Mouse (Mus musculus) hindbrain, embryonic 16.5 days (tissue): ENCODE measurements around the gene Heatr6. TPM values are rescaled to one million over a fixed set of nuclear protein-coding genes. Genes with fewer than 3 reads are reported as not detected.

Experiments used
- ATAC-seq: fragments of 200-750 bp; cut with Nextera tagmentation; 2 replicates; pipeline ENCODE4 v1.8.0; 2017; ENCODE audit warnings: moderate TSS enrichment, moderate library complexity
- H3K27ac ChIP-seq: fragments of 300-500 bp; sonication (generic); 2 replicates; pipeline ENCODE4 v1.5.1; 2014; ENCODE audit warnings: low read depth, mild to moderate bottlenecking, control low read depth, low read length, moderate library complexity
- H3K27me3 ChIP-seq: fragments of 300-500 bp; sonication (generic); replicated peaks from 2 replicates; pipeline ENCODE4 v1.6.1; 2014; ENCODE audit warnings: low read length; ENCODE audit not compliant: control insufficient read depth, insufficient read depth
- H3K36me3 ChIP-seq: fragments of 300-500 bp; sonication (generic); 2 replicates; pipeline ENCODE4 v1.6.1; 2014; ENCODE audit warnings: mild to moderate bottlenecking, low read length, moderate library complexity, mixed read lengths; ENCODE audit not compliant: control insufficient read depth, insufficient read depth
- H3K4me1 ChIP-seq: fragments of 300-500 bp; sonication (generic); 2 replicates; pipeline ENCODE4 v1.6.1; 2014; ENCODE audit warnings: low read depth, low read length; ENCODE audit not compliant: control insufficient read depth, insufficient read depth
- H3K4me2 ChIP-seq: fragments of 300-500 bp; sonication (generic); 2 replicates; pipeline ENCODE4 v1.6.1; 2014; ENCODE audit warnings: mild to moderate bottlenecking, low read length, control low read depth, moderate library complexity
- H3K4me3 ChIP-seq: fragments of 300-500 bp; sonication (generic); 2 replicates; pipeline ENCODE4 v1.5.1; 2014; ENCODE audit warnings: mild to moderate bottlenecking, low read length, control low read depth, moderate library complexity
- H3K9ac ChIP-seq: fragments of 300-500 bp; sonication (generic); 2 replicates; pipeline ENCODE4 v1.6.1; 2014; ENCODE audit warnings: low read depth, mild to moderate bottlenecking, control low read depth, low read length, moderate library complexity
- H3K9me3 ChIP-seq: fragments of 300-500 bp; sonication (generic); 2 replicates; pipeline ENCODE4 v1.6.1; 2014; ENCODE audit warnings: mild to moderate bottlenecking, low read length, moderate library complexity; ENCODE audit not compliant: control insufficient read depth
- WGBS: fragments of 180-500 bp; shearing (Covaris S2); extraction: QIAGEN DNeasy Blood & Tissue Kit; methylation state at CpG from one replicate; pipeline ENCODE4 v1.1.7; 2014; 5-methylcytosine and 5-hydroxymethylcytosine counted together
- polyA plus RNA-seq: library from polyadenylated mRNA; unstranded; fragments of >200 nt; fragmentation: Nextera tagmentation; extraction: Ambion mirVana; gene quantifications from 2 replicates; pipeline ENCODE4 v1.2.1, GENCODE M21; 2015

Gene Heatr6
- polyA plus RNA-seq, 1 experiment from 2014 or later: 26.6 TPM

DNA sequence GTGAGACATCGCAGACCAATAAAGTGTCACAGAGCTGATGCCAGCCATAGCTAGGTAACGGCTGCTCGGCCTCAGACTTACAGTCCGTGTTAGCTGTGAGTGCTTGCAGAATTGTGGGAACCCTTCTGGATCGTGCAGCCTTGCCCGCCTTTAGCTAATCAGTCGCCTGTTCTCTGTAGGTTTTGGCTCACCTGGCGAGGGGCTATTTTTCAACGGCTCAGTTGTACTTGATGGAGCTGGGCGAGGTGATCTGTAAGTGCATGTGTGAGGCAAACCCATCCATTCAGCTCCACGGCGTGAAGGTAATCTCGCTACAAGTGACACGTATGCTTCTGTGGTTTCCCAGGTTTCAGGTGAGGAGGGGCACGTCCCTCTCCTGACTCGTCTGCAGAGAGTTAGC, 20.2 kb downstream of the Heatr6 start:
- H3K36me3 ChIP-seq: peaks cover 47% of the 10 kb centered on the region
- no peak overlapping the region for H3K27ac ChIP-seq

GRCm38 (mm10) chr11:83774324-83774723, 20.8 kb downstream of the Heatr6 start:
- ATAC-seq: no peak
- H3K4me3 ChIP-seq: no peak overlapping the region
- no peaks in the 10 kb centered on the region for H3K9me3 ChIP-seq
- 95% methylated on average over 11 of the region's 11 CpGs for WGBS
- H3K27ac ChIP-seq: no peak overlapping the region
- no peaks in the 10 kb centered on the region for H3K27me3 ChIP-seq
- no peaks in the 10 kb centered on the region for H3K4me1 ChIP-seq
- H3K9ac ChIP-seq: no peak overlapping the region
- no peak overlapping the region for H3K4me2 ChIP-seq
- peaks cover 50% of the 10 kb centered on the region for H3K36me3 ChIP-seq

More for the DNA sequence above, 20.2 kb downstream of the Heatr6 start:
- H3K27me3 ChIP-seq: no peaks in the 10 kb centered on the region
- no peak overlapping the region for H3K9ac ChIP-seq
- no peaks in the 10 kb centered on the region for H3K9me3 ChIP-seq
- 96% methylated on average over 16 of the region's 16 CpGs for WGBS
- H3K4me3 ChIP-seq: no peak overlapping the region
- H3K4me1 ChIP-seq: no peaks in the 10 kb centered on the region
- no peak overlapping the region for H3K4me2 ChIP-seq
- ATAC-seq: no peak

DNA sequence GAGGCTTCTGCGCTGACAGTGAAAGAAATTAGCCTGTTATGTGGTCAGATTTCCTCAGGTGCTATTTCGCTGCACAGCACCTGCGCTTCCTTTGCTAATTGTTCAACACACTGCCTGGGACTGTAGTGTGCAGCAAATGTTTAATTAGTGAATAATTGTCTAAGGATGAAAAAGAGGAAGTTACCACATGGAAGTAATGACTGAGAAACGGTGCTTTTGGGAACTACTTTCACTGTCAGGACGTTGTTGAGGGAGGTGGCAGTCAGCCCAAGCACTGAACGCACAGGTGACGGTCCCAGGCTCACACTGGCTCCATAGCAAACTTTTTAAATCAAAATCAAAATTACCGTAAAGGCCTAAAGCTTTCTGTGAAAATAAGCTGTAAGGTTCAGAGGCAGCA, 23.3 kb downstream of the Heatr6 start:
- WGBS: 92% methylated on average over 8 of the region's 8 CpGs
- peaks cover 64% of the 10 kb centered on the region for H3K36me3 ChIP-seq
- H3K4me1 ChIP-seq: no peaks in the 10 kb centered on the region
- H3K27ac ChIP-seq: no peak overlapping the region
- no peak overlapping the region for H3K4me2 ChIP-seq
- no peak for ATAC-seq
- no peaks in the 10 kb centered on the region for H3K27me3 ChIP-seq
- H3K4me3 ChIP-seq: no peak overlapping the region
- no peaks in the 10 kb centered on the region for H3K9me3 ChIP-seq
- H3K9ac ChIP-seq: no peak overlapping the region

DNA sequence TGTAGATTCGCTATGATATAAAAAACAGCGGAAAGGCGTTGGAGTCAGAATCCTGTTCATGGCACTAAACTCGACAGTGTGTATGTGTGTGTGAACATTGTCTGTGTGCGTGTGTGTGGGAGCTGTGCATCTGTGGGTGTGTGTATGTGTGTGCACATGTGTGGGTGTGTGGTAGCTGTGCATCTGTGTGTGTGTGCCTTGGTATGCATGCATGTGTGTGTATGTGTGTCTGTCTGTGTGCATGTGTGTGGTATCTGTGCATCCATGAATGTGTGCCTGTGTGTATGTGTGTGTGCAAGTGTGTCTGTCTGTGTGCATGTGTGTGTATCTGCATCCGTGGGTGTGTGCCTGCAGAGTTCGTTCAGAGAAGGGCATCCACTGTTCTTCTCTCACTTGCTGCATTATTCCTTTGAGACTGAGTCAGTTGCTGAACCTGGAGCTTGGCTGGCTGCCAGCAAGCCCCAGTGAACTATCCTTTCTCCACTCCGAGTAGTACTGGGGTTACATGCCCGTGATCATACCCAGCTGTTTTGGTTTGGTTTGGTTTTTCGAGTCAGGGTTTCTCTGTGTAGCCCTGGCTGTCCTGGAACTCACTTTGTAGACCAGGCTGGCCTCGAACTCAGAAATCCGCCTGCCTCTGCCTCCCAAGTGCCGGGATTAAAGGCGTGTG, 30.6 kb downstream of the Heatr6 start:
- no peak overlapping the region for H3K4me3 ChIP-seq
- H3K27ac ChIP-seq: no peak overlapping the region
- H3K9me3 ChIP-seq: no peaks in the 10 kb centered on the region
- no peak overlapping the region for H3K4me2 ChIP-seq
- peaks cover 29% of the 10 kb centered on the region for H3K36me3 ChIP-seq
- H3K27me3 ChIP-seq: no peaks in the 10 kb centered on the region
- no peak for ATAC-seq
- no peak overlapping the region for H3K9ac ChIP-seq
- WGBS: 80% methylated on average over 14 of the region's 14 CpGs
- H3K4me1 ChIP-seq: no peaks in the 10 kb centered on the region

DNA sequence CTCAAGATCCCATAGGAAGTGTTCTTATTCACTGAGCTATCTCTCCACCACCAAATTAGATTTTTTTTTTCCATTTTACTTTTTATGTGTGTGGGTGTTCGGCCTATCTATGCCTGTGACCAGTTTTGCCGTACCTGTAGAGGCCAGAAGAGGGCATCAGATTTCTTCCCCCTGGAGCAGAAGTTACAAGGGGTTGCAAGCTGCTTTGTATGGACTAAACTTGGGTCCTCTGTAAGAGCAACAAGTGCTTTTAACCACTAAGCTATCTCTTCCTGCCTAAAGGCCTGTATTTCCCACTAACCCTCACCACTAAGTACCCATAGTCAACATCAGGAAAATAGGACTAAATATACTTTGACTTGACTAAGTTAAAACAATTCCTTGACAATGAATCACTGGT, 31.2 kb downstream of the Heatr6 start:
- Histone ChIP-seq H3K9ac (no peak overlapping the region), H3K27ac (no peak overlapping the region), H3K4me2 (no peak overlapping the region), H3K27me3 (no peaks in the 10 kb centered on the region), H3K9me3 (no peaks in the 10 kb centered on the region), H3K36me3 (peaks cover 24% of the 10 kb centered on the region), H3K4me1 (no peaks in the 10 kb centered on the region), H3K4me3 (no peak overlapping the region)
- no peak for ATAC-seq
- 92% methylated on average over 2 of the region's 2 CpGs for WGBS

- Histone ChIP-seq H3K4me3 (no peak overlapping the region), H3K27ac (no peak overlapping the region), H3K36me3 (peaks cover 18% of the 10 kb centered on the region), H3K9me3 (no peaks in the 10 kb centered on the region), H3K4me1 (no peaks in the 10 kb centered on the region), H3K9ac (no peak overlapping the region), H3K27me3 (no peaks in the 10 kb centered on the region), H3K4me2 (no peak overlapping the region)
- WGBS: 6% methylated on average over 2 of the region's 2 CpGs
- peak; percentile 48; the same call in 1 of the 2 replicates for ATAC-seq
Observed at GRCm38 (mm10) chr11:83785366-83785765, 31.9 kb downstream of the Heatr6 start.

GRCm38 (mm10) chr11:83786835-83787234, 33.3 kb downstream of the Heatr6 start:
- no peak for ATAC-seq
- no peaks in the 10 kb centered on the region for H3K9me3 ChIP-seq
- H3K27ac ChIP-seq: no peak overlapping the region
- H3K36me3 ChIP-seq: peaks cover 5% of the 10 kb centered on the region
- no peak overlapping the region for H3K4me3 ChIP-seq
- no peaks in the 10 kb centered on the region for H3K4me1 ChIP-seq
- H3K4me2 ChIP-seq: no peak overlapping the region
- H3K27me3 ChIP-seq: no peaks in the 10 kb centered on the region
- 80% methylated on average over 4 of the region's 4 CpGs for WGBS
- H3K9ac ChIP-seq: no peak overlapping the region

DNA sequence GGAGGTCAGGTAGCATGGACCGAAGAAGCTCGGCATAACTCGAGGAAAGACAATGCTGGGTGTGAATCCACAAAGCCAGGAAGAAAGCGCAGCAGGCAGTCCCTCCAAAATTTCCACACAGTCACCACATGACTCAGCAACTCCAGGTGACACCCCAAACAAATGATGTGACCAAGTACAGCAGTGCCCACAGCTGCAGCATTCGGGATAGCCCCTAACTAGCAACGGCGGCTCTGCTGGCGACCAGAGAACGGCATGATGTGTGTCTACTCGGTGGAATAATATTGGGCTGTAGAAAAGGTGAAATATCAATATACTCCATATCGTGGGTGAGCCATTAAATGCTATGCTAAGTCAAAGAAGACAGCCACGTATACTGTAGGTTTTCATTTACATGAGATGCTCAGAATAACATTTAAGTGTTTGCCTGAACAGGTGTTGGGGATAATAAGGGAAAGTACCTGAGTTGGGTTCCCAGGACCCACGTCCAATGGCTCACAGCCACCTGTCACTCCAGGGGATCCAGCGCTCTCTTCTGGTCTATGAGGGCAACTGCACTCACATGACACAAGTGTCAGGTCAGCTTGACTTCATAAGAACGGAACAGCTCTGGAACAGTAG, 34.0 kb downstream of the Heatr6 start:
- no peak for ATAC-seq
- H3K27ac ChIP-seq: no peak overlapping the region
- H3K4me3 ChIP-seq: no peak overlapping the region
- no peaks in the 10 kb centered on the region for H3K4me1 ChIP-seq
- no peak overlapping the region for H3K4me2 ChIP-seq
- H3K9me3 ChIP-seq: no peaks in the 10 kb centered on the region
- no peak overlapping the region for H3K9ac ChIP-seq
- WGBS: 85% methylated on average over 15 of the region's 15 CpGs
- H3K36me3 ChIP-seq: peaks cover 3% of the 10 kb centered on the region
- no peaks in the 10 kb centered on the region for H3K27me3 ChIP-seq

DNA sequence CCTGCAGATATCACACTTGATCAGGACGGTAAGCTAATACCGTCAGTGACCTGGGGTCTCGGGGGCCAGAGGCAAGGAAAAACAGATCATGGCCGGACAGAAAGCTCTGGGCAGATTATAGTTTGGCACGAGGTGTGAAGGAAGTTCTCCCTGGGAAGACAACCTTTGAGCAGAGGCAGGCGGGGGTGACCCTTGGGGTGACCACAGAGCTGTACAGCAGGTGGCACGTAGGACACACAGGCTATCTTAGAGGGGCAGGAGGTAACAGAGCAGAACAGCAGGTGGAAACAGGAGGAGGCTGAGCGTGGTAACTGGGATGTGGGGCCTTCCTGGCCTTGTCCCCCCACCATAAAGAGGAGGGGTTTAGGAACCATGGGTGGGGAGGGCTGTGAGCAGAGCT, 34.8 kb downstream of the Heatr6 start:
- Histone ChIP-seq H3K36me3 (no peaks in the 10 kb centered on the region; the same call in 1 of the 2 replicates), H3K9ac (no peak overlapping the region), H3K4me2 (no peak overlapping the region), H3K27me3 (no peaks in the 10 kb centered on the region), H3K4me1 (no peaks in the 10 kb centered on the region), H3K27ac (no peak overlapping the region), H3K9me3 (no peaks in the 10 kb centered on the region), H3K4me3 (no peak overlapping the region)
- WGBS: 82% methylated on average over 8 of the region's 8 CpGs
- no peak for ATAC-seq
